Mouse (Mus musculus) liver, adult 2 months (tissue): ENCODE results near the gene Zfp423.

ENCODE experiments used
- CTCF ChIP-seq: fragments of 200-500 bp; IDR thresholded peaks from 2 replicates; pipeline ENCODE4 v1.5.1; 2011; ENCODE audit warnings: low read depth, low read length, control low read depth
- POLR2A ChIP-seq: fragments of 200-500 bp; IDR thresholded peaks from 2 replicates; pipeline ENCODE4 v1.6.1; 2011; ENCODE audit warnings: low read length, control low read depth; ENCODE audit not compliant: insufficient read depth; ENCODE audit errors: extremely low read depth

DNA sequence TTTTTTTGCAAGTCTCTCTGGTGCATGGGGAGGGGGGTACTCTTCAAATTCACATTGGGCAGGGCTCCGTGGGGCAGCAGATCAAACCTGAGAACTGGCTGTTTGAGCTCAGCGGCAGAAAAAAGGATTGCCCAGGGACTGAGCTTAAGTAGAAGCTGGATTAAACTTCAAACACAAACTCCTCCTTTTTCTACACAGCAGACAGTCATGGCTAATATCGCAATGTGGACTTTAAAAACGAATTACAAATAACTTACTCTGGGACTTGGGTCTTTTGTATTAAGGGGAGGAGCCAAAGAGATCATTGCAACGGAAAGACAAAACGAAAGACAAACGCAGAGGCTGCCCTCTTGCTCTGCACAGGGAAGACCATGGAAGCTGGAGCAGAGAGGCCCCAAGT lies 136.2 kb downstream of the Zfp423 start:
- TF ChIP-seq CTCF (no peak), POLR2A (no peak)
